Mouse (Mus musculus) embryo, embryonic 11.5 days (tissue): Measurements from ENCODE around the gene Lima1.
"Not testable (repeated sequence)": the region's sequence is repeated elsewhere in the genome, so short reads cannot be mapped to it uniquely, and the experiment has no call there.

Experiments
- DNase-seq: peaks from one replicate; pipeline ENCODE4 v3.0.0-alpha.2; 2012; ENCODE audit warnings: low read depth, low spot score

Gene Lima1

GRCm38 (mm10) chr15:99805673-99806072 lies 69.6 kb downstream of the Lima1 start:
- no peak for DNase-seq

- DNase-seq, result no peak
Measured at GRCm38 (mm10) chr15:99803186-99803644, 72.0 kb downstream of the Lima1 start.

GRCm38 (mm10) chr15:99801885-99802572 lies 73.2 kb downstream of the Lima1 start:
- no peak for DNase-seq

- no peak for DNase-seq
Measured at GRCm38 (mm10) chr15:99799706-99800105, 75.5 kb downstream of the Lima1 start.

GRCm38 (mm10) chr15:99797898-99798297 lies 77.4 kb downstream of the Lima1 start:
- DNase-seq, result no peak

- DNase-seq, result no peak
Measured at GRCm38 (mm10) chr15:99796735-99797134, 78.5 kb downstream of the Lima1 start.

- no peak for DNase-seq
Measured at GRCm38 (mm10) chr15:99796066-99796465, 79.2 kb downstream of the Lima1 start.

GRCm38 (mm10) chr15:99792221-99792815 lies 82.9 kb downstream of the Lima1 start:
- DNase-seq, result no peak

GRCm38 (mm10) chr15:99791003-99791402 lies 84.3 kb downstream of the Lima1 start:
- DNase-seq, result no peak

GRCm38 (mm10) chr15:99790464-99790863 lies 84.8 kb downstream of the Lima1 start:
- DNase-seq, result no peak

GRCm38 (mm10) chr15:99787625-99788120 lies 87.6 kb downstream of the Lima1 start:
- DNase-seq, result no peak

- no peak for DNase-seq
Measured at GRCm38 (mm10) chr15:99778677-99779335, 96.5 kb downstream of the Lima1 start.

- DNase-seq, result no peak
Measured at GRCm38 (mm10) chr15:99778148-99778547, 97.1 kb downstream of the Lima1 start.

GRCm38 (mm10) chr15:99772925-99773324 lies 102.3 kb downstream of the Lima1 start:
- no peak for DNase-seq

GRCm38 (mm10) chr15:99772881-99772924 lies 102.6 kb downstream of the Lima1 start, which contains the start of gene Cers5:
Gene Cers5, minus strand, starts transcription at chr15:99772885.
- DNase-seq, result not testable (repeated sequence)

GRCm38 (mm10) chr15:99772277-99772880 lies 102.9 kb downstream of the Lima1 start:
- peak; percentile 77 for DNase-seq

- DNase-seq, result no peak
Measured at GRCm38 (mm10) chr15:99771601-99772276, 103.5 kb downstream of the Lima1 start.

- DNase-seq, result no peak
Measured at GRCm38 (mm10) chr15:99771004-99771500, 104.2 kb downstream of the Lima1 start.

- DNase-seq, result no peak
Measured at GRCm38 (mm10) chr15:99768761-99769160, 106.5 kb downstream of the Lima1 start.

GRCm38 (mm10) chr15:99767467-99767866 lies 107.8 kb downstream of the Lima1 start:
- no peak for DNase-seq

- DNase-seq, result no peak
Measured at GRCm38 (mm10) chr15:99754204-99754603, 121.1 kb downstream of the Lima1 start.

GRCm38 (mm10) chr15:99740229-99740628 lies 135.0 kb downstream of the Lima1 start:
- DNase-seq, result no peak
